Mouse (Mus musculus) liver, adult 2 months (tissue): Measurements from ENCODE around the gene Stk24.

Source experiments
- CTCF ChIP-seq: fragments of 200-500 bp; IDR thresholded peaks from 2 replicates; pipeline ENCODE4 v1.5.1; 2011; ENCODE audit warnings: low read depth, low read length, control low read depth
- POLR2A ChIP-seq: fragments of 200-500 bp; IDR thresholded peaks from 2 replicates; pipeline ENCODE4 v1.6.1; 2011; ENCODE audit warnings: low read length, control low read depth; ENCODE audit not compliant: insufficient read depth; ENCODE audit errors: extremely low read depth

GRCm38 (mm10) chr14:121251099-121251498 is 128.7 kb downstream of the Stk24 start:
- TF ChIP-seq POLR2A (no peak), CTCF (no peak)
